Mouse (Mus musculus): ENCODE measurements at regions not wholly inside any gene's neighbourhood (a gene's known extent, or its start where the extent isn't known, plus 50 kb on each side); places are given as distances from the start of the nearest gene placed in this dataset.

DNA sequence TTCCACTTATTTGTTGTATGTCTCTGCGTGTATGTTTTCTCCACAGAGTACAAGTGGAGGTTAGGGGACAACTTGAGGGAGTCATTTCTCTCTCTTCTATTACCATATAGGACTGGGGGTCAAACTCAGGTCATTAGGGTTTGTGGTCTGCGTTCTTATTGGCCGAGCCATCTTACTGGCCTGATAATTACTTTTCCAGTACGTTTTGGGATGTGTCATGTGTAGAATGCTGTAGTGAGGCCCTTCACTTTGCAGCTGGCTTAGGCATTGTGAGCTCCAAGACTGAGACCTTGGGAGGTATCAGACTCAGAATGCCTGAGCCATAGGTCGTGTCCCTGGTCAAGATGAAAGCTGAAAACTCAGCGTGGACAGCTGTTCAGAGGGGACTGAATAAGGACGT is 161.7 kb upstream of the 4931429L15Rik start:
- ATAC-seq (replicated peaks; ENCODE audit: insufficient number of reproducible peaks, insufficient read depth, low FRiP score, low read depth) = no peak
- Histone ChIP-seq H3K4me3 (no peak overlapping the region), H3K4me1 (replicated peaks) (peaks cover 7% of the 10 kb centered on the region), H3K9me3 (replicated peaks) (no peaks in the 10 kb centered on the region), H3K27ac (no peak overlapping the region), H3K9ac (no peak overlapping the region), H3K36me3 (no peaks in the 10 kb centered on the region), H3K27me3 (no peaks in the 10 kb centered on the region), H3K4me2 (no peak overlapping the region)
- WGBS = 63% methylated on average over 7 of the region's 7 CpGs

DNA sequence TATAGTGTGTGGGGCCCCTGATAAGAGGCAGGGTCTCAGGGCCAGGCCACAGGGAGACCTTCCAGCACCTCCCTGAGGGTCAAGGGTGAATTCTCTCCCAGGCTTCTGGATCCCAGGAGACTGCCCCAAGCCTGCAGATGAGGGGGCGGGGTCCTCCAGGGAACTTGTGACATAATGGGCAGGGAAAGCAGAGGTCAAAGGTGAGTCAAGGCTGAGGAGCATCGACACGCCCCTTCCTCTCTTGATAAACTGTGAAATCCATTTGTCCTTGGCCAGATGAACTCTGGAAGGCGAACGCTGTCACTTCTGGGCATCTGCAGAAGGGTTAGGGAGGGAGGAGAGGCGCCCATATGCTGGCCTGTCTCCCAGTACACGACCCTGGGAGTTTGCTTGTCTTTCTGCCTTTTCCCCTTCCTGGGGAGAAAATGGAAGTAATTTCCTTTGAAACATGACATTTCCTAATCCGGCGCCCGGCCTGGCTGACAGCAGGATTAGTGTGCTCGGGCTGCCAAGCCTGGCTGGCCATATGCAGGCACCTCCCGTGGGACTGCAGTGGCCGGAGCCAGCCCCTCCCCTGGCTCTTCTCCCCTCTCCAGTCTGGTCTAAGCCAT is 160.4 kb upstream of the 4931429L15Rik start:
- no peak overlapping the region for H3K4me2 ChIP-seq
- H3K9me3 ChIP-seq (replicated peaks) = no peaks in the 10 kb centered on the region
- no peak overlapping the region for H3K4me3 ChIP-seq
- ATAC-seq (replicated peaks; ENCODE audit: insufficient number of reproducible peaks, insufficient read depth, low FRiP score, low read depth) = 0 out of 2 replicates have a peak, but pooled peaks have one; percentile 47
- no peaks in the 10 kb centered on the region for H3K27me3 ChIP-seq
- no peak overlapping the region for H3K27ac ChIP-seq
- H3K4me1 ChIP-seq (replicated peaks) = peaks cover 7% of the 10 kb centered on the region
- 12% methylated on average over 13 of the region's 13 CpGs for WGBS
- H3K9ac ChIP-seq = no peak overlapping the region
- H3K36me3 ChIP-seq = no peaks in the 10 kb centered on the region

DNA sequence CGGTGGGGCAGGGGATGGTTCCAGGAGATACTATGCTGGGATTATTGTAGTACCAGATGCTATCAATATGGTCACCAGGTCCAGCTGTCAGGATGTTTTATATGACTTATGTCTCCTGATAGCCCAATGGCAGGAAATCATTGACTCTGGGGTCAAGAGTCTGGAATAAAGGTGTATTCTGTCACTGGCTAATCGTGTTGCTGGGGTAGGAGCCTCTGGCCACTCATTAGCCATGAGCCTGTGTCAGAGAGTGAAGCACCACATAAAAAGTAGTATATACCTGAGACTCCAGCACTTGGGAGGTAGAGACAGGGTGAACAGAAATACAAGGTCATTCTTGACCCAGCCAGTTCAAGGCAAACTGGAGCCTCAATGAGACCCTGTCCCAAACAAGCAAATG is 158.8 kb upstream of the 4931429L15Rik start:
- Histone ChIP-seq H3K4me2 (no peak overlapping the region), H3K9me3 (replicated peaks) (no peaks in the 10 kb centered on the region), H3K4me1 (replicated peaks) (peaks cover 7% of the 10 kb centered on the region), H3K9ac (no peak overlapping the region), H3K27me3 (no peaks in the 10 kb centered on the region), H3K27ac (no peak overlapping the region), H3K36me3 (no peaks in the 10 kb centered on the region), H3K4me3 (no peak overlapping the region)
- ATAC-seq (replicated peaks; ENCODE audit: insufficient number of reproducible peaks, insufficient read depth, low FRiP score, low read depth) = no peak
- 61% methylated on average over 2 of the region's 2 CpGs for WGBS

DNA sequence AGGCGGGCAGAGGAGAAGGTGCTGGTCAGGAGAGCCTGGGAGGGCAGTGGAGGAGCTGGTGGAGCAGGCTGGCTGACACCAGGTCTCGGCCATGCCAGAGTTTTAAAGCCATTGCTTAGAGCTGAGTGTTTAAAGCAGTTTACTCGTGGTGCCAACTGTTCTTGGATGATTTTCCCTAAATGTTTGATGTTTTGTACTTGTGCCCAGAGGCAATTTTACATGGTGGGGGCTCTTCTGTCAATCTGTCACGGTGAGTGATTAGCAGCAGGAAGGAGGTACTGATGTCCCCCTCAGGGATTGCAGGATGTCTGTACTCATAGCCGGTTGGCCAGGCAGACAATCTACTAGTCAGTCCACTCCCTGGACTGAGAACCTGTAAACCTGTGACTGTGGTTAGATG is 156.7 kb upstream of the 4931429L15Rik start:
- H3K4me3 ChIP-seq = no peak overlapping the region
- H3K4me1 ChIP-seq (replicated peaks) = peaks cover 7% of the 10 kb centered on the region
- H3K4me2 ChIP-seq = no peak overlapping the region
- no peak overlapping the region for H3K9ac ChIP-seq
- H3K36me3 ChIP-seq = no peaks in the 10 kb centered on the region
- H3K9me3 ChIP-seq (replicated peaks) = no peaks in the 10 kb centered on the region
- H3K27ac ChIP-seq = no peak overlapping the region
- ATAC-seq (replicated peaks; ENCODE audit: insufficient number of reproducible peaks, insufficient read depth, low FRiP score, low read depth) = no peak
- 56% methylated on average over 5 of the region's 5 CpGs for whole genome bisulfite sequencing
- peaks cover 5% of the 10 kb centered on the region; the same call in 1 of the 2 replicates for H3K27me3 ChIP-seq

DNA sequence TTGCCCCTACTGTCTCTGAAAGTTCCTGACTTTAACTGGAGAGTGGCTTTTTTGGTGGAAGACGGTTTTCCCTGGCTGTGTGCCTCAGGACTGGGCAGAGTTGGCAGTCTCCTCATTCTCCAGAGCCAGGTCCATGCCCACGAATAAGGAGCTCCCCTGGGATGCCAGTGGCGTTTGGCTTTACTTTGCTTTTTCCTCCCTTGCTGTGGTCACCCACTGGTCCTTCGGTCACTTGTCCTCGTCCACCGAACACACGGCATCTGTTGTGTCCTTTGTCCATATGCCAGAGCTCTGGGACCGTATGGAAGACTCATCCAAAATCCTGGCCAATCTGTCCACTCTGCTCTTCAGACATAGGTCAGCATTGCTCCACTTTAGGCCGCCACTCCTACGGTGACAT is 153.9 kb upstream of the 4931429L15Rik start:
- WGBS = 81% methylated on average over 10 of the region's 10 CpGs
- Histone ChIP-seq H3K27ac (no peak overlapping the region), H3K4me3 (no peak overlapping the region), H3K4me2 (no peak overlapping the region), H3K9ac (no peak overlapping the region), H3K9me3 (replicated peaks) (no peaks in the 10 kb centered on the region), H3K27me3 (peaks cover 9% of the 10 kb centered on the region), H3K36me3 (no peaks in the 10 kb centered on the region), H3K4me1 (replicated peaks) (no peaks in the 10 kb centered on the region)
- no peak for ATAC-seq (replicated peaks; ENCODE audit: insufficient number of reproducible peaks, insufficient read depth, low FRiP score, low read depth)

DNA sequence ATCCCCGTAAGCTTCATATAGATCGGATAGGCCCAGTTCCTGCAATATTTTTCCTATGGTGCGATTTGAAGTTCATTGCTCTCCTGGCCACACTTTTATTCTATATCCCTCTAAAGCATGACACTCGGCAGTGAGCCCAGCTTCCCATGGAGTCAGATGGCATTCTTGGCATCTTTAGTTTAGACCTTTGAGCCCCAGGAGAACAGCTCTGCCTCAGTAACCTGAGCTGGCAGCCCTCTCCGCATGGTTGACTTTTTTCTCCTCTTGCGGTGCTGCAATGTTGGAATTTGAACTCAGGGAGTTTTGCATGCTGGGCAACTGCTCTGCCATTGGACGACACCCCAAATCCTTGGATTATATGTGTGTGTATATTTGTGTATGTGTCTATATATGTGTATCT is 149.7 kb upstream of the 4931429L15Rik start:
- Histone ChIP-seq H3K27me3 (peaks cover 9% of the 10 kb centered on the region), H3K4me2 (no peak overlapping the region), H3K36me3 (no peaks in the 10 kb centered on the region), H3K27ac (no peak overlapping the region), H3K9me3 (replicated peaks) (no peaks in the 10 kb centered on the region), H3K4me3 (no peak overlapping the region), H3K9ac (no peak overlapping the region), H3K4me1 (replicated peaks) (no peaks in the 10 kb centered on the region)
- 80% methylated on average over 7 of the region's 7 CpGs for WGBS
- ATAC-seq (replicated peaks; ENCODE audit: insufficient number of reproducible peaks, insufficient read depth, low FRiP score, low read depth) = no peak

DNA sequence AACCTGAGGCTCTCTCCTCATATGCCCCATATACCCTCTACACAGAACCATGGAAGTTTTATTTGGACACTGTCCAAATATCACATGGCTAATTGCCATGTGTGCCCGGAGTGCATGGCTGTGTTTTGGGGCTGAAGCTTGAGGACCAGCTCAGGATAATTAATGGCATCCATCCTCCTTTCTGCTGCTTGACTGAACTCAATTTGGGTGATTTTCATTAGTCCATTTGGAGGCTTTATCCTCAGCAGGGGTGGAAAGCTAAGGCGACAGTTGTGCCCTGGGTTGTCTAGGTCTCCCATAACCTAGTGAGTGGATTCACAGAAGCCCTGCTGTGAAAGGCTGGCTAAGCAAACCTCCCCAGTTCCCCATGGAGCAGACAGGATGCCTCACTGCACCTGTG is 148.5 kb upstream of the 4931429L15Rik start:
- Histone ChIP-seq H3K9me3 (replicated peaks) (no peaks in the 10 kb centered on the region), H3K4me2 (no peak overlapping the region), H3K27ac (no peak overlapping the region), H3K4me3 (no peak overlapping the region), H3K36me3 (no peaks in the 10 kb centered on the region), H3K4me1 (replicated peaks) (no peaks in the 10 kb centered on the region), H3K9ac (no peak overlapping the region), H3K27me3 (peaks cover 9% of the 10 kb centered on the region)
- WGBS = 41% methylated on average over 2 of the region's 2 CpGs
- ATAC-seq (replicated peaks; ENCODE audit: insufficient number of reproducible peaks, insufficient read depth, low FRiP score, low read depth) = no peak

DNA sequence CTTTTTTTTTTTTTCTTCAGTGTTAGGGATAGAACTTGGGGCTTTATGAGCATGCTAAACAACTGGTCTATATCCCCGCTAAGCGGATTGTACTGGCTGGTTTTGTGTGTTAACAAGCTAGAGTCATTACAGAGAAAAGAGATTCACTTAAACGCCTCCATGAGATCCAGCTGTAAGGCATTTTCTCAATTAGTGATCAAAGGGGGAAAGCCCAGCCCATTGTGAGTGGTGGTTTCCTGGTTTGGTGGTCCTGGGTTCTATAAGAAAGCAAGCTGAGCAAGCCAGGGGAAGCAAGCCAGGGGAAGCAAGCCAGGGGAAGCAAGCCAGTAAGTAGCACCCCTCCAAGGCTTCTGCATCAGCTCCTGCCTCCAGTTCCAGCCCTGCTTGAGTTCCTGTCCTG is 147.9 kb upstream of the 4931429L15Rik start:
- Histone ChIP-seq H3K4me3 (no peak overlapping the region), H3K9me3 (replicated peaks) (no peaks in the 10 kb centered on the region), H3K27ac (no peak overlapping the region), H3K9ac (no peak overlapping the region), H3K27me3 (peaks cover 4% of the 10 kb centered on the region; the same call in 1 of the 2 replicates), H3K4me2 (no peak overlapping the region), H3K36me3 (no peaks in the 10 kb centered on the region), H3K4me1 (replicated peaks) (no peaks in the 10 kb centered on the region)
- 67% methylated on average over 3 of the region's 3 CpGs for WGBS
- no peak for ATAC-seq (replicated peaks; ENCODE audit: insufficient number of reproducible peaks, insufficient read depth, low FRiP score, low read depth)

DNA sequence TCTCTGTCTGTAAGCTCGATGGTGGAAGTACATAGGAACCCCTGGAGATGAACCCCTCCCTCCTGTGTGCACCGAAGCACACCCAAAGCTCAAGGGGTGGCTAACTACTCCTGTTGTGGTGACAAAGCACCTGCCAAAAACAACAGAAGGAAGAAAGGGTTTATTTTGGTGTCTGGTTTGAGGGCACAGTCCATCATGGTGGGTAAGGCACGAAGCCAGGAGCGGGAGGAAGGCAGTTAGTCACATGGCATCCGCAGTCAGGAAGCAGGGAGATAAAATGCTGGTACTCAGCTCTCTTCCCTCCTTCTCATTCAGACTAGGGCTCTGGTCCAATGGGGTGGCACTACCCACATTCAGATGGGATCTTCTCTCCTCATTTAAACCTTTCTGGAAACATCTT is 142.9 kb upstream of the 4931429L15Rik start:
- WGBS = 76% methylated on average over 5 of the region's 5 CpGs
- ATAC-seq (replicated peaks; ENCODE audit: insufficient number of reproducible peaks, insufficient read depth, low FRiP score, low read depth) = no peak
- no peaks in the 10 kb centered on the region for H3K4me1 ChIP-seq (replicated peaks)
- no peaks in the 10 kb centered on the region for H3K36me3 ChIP-seq
- no peak overlapping the region for H3K4me2 ChIP-seq
- no peak overlapping the region for H3K9ac ChIP-seq
- no peak overlapping the region for H3K27ac ChIP-seq
- no peak overlapping the region for H3K4me3 ChIP-seq
- H3K27me3 ChIP-seq = no peaks in the 10 kb centered on the region
- H3K9me3 ChIP-seq (replicated peaks) = no peaks in the 10 kb centered on the region

DNA sequence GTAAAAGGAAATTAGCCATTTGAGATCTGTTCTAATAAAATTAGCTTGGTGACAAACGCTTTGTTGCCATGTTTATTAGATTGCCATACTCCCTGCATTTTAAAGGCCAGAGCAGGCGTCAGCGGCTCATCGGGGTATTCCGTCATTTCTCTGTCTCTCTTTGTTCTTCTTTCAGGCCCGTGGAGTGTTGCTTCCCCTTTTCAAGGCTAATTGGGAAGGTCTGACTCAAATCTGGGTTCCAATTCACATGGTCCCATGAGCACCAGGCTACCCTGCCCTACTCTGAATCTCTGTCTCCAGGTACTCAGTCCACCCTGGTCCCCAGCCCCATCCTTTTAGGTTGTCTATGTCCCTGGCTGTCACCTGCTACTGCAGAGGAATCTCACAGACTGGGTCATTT is 138.2 kb upstream of the 4931429L15Rik start:
- 86% methylated on average over 6 of the region's 6 CpGs for WGBS
- Histone ChIP-seq H3K9me3 (replicated peaks) (no peaks in the 10 kb centered on the region), H3K9ac (no peak overlapping the region), H3K27me3 (no peaks in the 10 kb centered on the region), H3K27ac (no peak overlapping the region), H3K4me2 (no peak overlapping the region), H3K4me3 (no peak overlapping the region), H3K4me1 (replicated peaks) (0 out of 2 replicates have a peak, but pooled peaks cover 3% of the 10 kb centered on the region), H3K36me3 (no peaks in the 10 kb centered on the region)
- no peak for ATAC-seq (replicated peaks; ENCODE audit: insufficient number of reproducible peaks, insufficient read depth, low FRiP score, low read depth)

DNA sequence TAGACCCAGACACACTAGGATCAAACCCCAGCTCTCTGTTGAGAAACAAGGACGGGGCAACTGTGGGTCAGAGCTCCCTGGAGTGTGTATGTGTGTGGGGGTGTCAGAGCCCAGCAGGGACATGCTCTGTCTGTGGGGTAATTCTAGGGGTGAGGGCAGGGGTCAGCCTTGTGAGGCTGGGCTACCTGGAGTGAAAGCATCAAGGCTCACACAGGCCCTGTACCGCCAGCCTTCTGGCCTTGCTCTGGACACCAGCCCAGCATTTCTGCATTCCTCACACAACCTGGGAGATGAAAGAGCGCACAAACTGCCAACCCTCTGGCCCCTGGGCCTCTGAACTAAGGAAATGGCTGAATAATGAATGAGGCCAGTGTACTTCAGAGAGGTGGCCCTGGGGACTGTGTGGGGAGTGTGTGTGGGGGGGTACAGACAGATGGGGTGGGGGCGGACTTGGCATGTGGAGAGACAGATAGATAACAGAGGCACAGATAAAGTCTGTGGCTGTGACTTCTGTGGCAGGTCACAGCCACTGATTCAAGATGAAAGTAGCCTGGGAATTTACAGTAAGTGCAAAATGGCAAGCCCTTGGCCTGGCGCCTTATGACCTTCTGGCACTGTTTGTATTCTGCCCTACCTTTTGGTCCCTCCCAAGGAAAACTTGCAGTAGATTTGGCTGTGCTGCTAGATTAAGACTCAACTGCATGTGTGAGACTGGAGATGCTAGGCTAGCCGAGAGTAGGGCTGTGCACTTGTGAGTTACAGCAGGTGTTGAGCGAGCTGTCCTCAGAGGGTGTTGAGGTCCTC is 135.2 kb upstream of the 4931429L15Rik start:
- 0 out of 2 replicates have a peak, but pooled peaks have one; percentile 4 for ATAC-seq (replicated peaks; ENCODE audit: insufficient number of reproducible peaks, insufficient read depth, low FRiP score, low read depth)
- H3K4me3 ChIP-seq = no peak overlapping the region
- no peak overlapping the region for H3K9ac ChIP-seq
- 50% methylated on average over 7 of the region's 7 CpGs for WGBS
- H3K9me3 ChIP-seq (replicated peaks) = no peaks in the 10 kb centered on the region
- H3K4me1 ChIP-seq (replicated peaks) = 0 out of 2 replicates have a peak, but pooled peaks cover 3% of the 10 kb centered on the region
- H3K27me3 ChIP-seq = no peaks in the 10 kb centered on the region
- no peak overlapping the region for H3K4me2 ChIP-seq
- H3K27ac ChIP-seq = no peak overlapping the region
- H3K36me3 ChIP-seq = no peaks in the 10 kb centered on the region
